Mouse (Mus musculus): ENCODE data around the gene Aurkc.
"Not testable (repeated sequence)": the region's sequence is repeated elsewhere in the genome, so short reads cannot be mapped to it uniquely, and the experiment has no call there.

The Aurkc gene

GRCm38 (mm10) chr7:6995251-6995650 lies at the start of gene Aurkc:
TSS of gene Aurkc (plus strand) at chr7:6995300.
- DNase-seq: not testable (repeated sequence)

DNA sequence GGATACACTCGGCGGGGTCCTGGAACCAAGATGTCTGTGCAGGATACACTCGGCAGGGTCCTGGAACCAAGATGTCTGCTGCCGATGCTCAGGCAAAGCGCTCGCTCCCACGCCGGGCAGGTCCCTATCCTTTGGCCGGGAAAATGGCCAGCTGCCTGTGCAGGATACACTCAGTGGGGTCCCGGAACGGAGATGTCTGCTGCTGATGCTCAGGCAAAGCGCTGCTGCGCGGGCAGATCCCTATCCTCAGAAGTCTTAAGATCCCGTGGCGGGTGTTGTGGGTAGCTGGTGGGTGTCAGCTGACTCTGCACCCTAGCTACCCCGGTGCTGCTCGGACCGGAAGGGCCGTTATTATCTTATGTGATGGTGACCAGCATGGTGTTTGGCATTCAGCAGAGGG lies 47.0 kb upstream of the Aurkc start:
- not testable (repeated sequence) for DNase-seq

- no peak for DNase-seq
These were observed 38.5 kb upstream of the Aurkc start for GRCm38 (mm10) chr7:6956576-6956975.

DNA sequence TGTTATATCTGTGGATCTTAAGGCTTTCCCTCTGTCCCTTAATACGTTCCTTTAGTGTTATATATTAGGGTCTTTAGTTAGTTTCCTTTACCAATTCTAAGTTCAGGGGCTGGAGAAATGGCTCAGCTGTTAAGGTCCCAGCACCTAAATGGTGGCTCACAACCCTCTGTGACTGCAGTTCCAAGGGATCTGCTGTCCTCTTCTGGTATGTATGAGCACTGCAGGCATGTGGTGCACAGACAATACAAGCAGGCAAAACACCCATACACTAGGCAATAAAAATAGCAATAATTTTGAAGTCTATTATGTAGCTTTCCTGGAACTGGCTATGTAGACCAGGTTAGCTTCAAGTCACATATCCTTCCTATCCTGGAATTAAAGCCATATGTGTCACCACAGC lies 36.5 kb upstream of the Aurkc start:
- DNase-seq: no peak

- DNase-seq: no peak
These were observed 21.5 kb upstream of the Aurkc start for GRCm38 (mm10) chr7:6973566-6973965.

DNA sequence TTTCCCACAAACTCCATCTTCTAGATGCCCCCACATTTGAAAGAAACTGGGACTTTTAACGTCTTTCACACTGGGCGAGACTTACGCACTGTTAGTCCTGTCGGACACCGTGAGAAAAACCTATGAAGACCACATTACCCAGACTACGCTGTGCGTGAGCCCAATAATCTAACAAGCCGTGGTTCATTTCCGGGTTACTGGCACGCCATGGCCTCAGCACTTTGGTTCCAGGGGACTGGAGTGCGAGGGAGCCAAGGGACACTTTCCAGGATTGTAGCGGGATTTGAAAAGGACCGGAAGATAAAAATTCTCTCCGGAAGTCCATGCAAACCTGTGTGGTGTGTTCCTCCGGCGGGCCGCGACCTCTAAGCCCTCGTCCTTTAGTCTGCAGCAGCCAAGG lies 18.2 kb upstream of the Aurkc start:
- DNase-seq: no peak

GRCm38 (mm10) chr7:6998914-6999313 lies 3.8 kb downstream of the Aurkc start:
- DNase-seq: not testable (repeated sequence)

- DNase-seq: not testable (repeated sequence)
These were observed 10.3 kb downstream of the Aurkc start for GRCm38 (mm10) chr7:7005441-7005840.

GRCm38 (mm10) chr7:7027445-7027844 lies 32.3 kb downstream of the Aurkc start:
- DNase-seq: no peak

GRCm38 (mm10) chr7:7049659-7050320 lies 54.7 kb downstream of the Aurkc start:
- not testable (repeated sequence) for DNase-seq

Measured in kidney, postnatal 10 days (tissue).